Mouse (Mus musculus) brain, embryonic 14.5 days (tissue): Measurements from ENCODE around the gene Stx1a. TPM values are rescaled to one million over a fixed set of nuclear protein-coding genes. Genes with fewer than 3 reads are reported as not detected.

ENCODE experiments used
- DNase-seq: peaks from one replicate; pipeline ENCODE4 v3.0.0-alpha.2; 2011; ENCODE audit warnings: low read depth
- CTCF ChIP-seq: fragments of 200-500 bp; IDR thresholded peaks from 2 replicates; pipeline ENCODE4 v1.5.1; 2012; ENCODE audit warnings: inconsistent platforms, mild to moderate bottlenecking, moderate library complexity, borderline replicate concordance; ENCODE audit not compliant: insufficient read depth, insufficient read length; ENCODE audit errors: extremely low read depth
- POLR2A ChIP-seq: fragments of 200-500 bp; IDR thresholded peaks from 2 replicates; pipeline ENCODE4 v1.6.1; 2012; ENCODE audit warnings: mild to moderate bottlenecking, inconsistent platforms, borderline replicate concordance; ENCODE audit not compliant: poor library complexity, insufficient read depth, insufficient read length, severe bottlenecking; ENCODE audit errors: extremely low read depth
- polyA plus RNA-seq: library from polyadenylated mRNA; depleted of rRNA; stranded (reverse); fragments of >200 nt; gene quantifications from 2 replicates; pipeline ENCODE4 v1.2.3, GENCODE M21; 2012

Gene Stx1a
- polyA plus RNA-seq, 1 experiment = 152 TPM

- peak; percentile 90 for DNase-seq
- TF ChIP-seq CTCF (no peak), POLR2A (peak; percentile 20; the same call in 1 of the 2 replicates)
These were observed 13.5 kb upstream of the Stx1a start for GRCm38 (mm10) chr5:135009590-135010319.

- no peak for DNase-seq
- no peak for TF ChIP-seq CTCF
- no peak for TF ChIP-seq POLR2A
These were observed 13.0 kb upstream of the Stx1a start for GRCm38 (mm10) chr5:135010320-135010709.

- no peak for DNase-seq
- TF ChIP-seq CTCF (no peak), POLR2A (no peak)
These were observed 12.2 kb upstream of the Stx1a start for GRCm38 (mm10) chr5:135010841-135011743.

- TF ChIP-seq CTCF = no peak
- TF ChIP-seq POLR2A = no peak
- DNase-seq = no peak
These were observed 11.3 kb upstream of the Stx1a start for GRCm38 (mm10) chr5:135011809-135012613.

GRCm38 (mm10) chr5:135012671-135013441 lies 10.4 kb upstream of the Stx1a start:
- DNase-seq = peak; percentile 68
- peak; percentile 80 for TF ChIP-seq CTCF
- no peak for TF ChIP-seq POLR2A

GRCm38 (mm10) chr5:135015497-135015896 lies 7.8 kb upstream of the Stx1a start:
- TF ChIP-seq POLR2A (no peak), CTCF (peak; percentile 99)
- peak; percentile 86 for DNase-seq

- no peak for TF ChIP-seq POLR2A
- no peak for TF ChIP-seq CTCF
- DNase-seq = no peak
These were observed 7.0 kb upstream of the Stx1a start for GRCm38 (mm10) chr5:135016224-135016759.

GRCm38 (mm10) chr5:135021814-135022213 lies 1.5 kb upstream of the Stx1a start:
- TF ChIP-seq POLR2A (no peak), CTCF (no peak)
- peak; percentile 94 for DNase-seq

- TF ChIP-seq CTCF = no peak
- no peak for TF ChIP-seq POLR2A
- no peak for DNase-seq
These were observed 1.5 kb downstream of the Stx1a start for GRCm38 (mm10) chr5:135024665-135025224.

GRCm38 (mm10) chr5:135025899-135026298 lies 2.6 kb downstream of the Stx1a start:
- DNase-seq = no peak

More at GRCm38 (mm10) chr5:135025899-135026298, 2.6 kb downstream of the Stx1a start:
- TF ChIP-seq CTCF = no peak
- TF ChIP-seq POLR2A = no peak
